Mouse (Mus musculus) CH12.LX (cell line): ENCODE measurements around the gene Bdh1. TPM values are rescaled to one million over a fixed set of nuclear protein-coding genes. Genes with fewer than 3 reads are reported as not detected.
"Not testable (repeated sequence)": the region's sequence is repeated elsewhere in the genome, so short reads cannot be mapped to it uniquely, and the experiment has no call there.

Experiments
- DNase-seq: peaks from one replicate; pipeline ENCODE4 v3.0.0-alpha.2; 2013; ENCODE audit errors: extremely low read depth
- H3K27ac ChIP-seq: 2 replicates; pipeline ENCODE4 v1.5.1; 2012; ENCODE audit warnings: low read depth, mild to moderate bottlenecking, control low read depth, moderate library complexity; ENCODE audit not compliant: insufficient read depth
- H3K27me3 ChIP-seq: replicated peaks from 2 replicates; pipeline ENCODE3; 2012; ENCODE audit warnings: inconsistent platforms
- H3K36me3 ChIP-seq, 2 experiments: replicated peaks in 1 of 2; 2 replicates each; pipeline versions ENCODE3 to v1.6.1; 2012; ENCODE audit warnings: inconsistent platforms in 1 of 2, low read length in 1 of 2, mild to moderate bottlenecking in 1 of 2, mixed read lengths in 1 of 2, moderate library complexity in 1 of 2; ENCODE audit not compliant: control insufficient read depth in 1 of 2, insufficient read depth in 1 of 2
- H3K4me1 ChIP-seq, 2 experiments: 2 replicates each; pipeline ENCODE4 v1.6.1; 2012; ENCODE audit warnings: inconsistent platforms in 1 of 2, moderate library complexity in 1 of 2; ENCODE audit not compliant: insufficient read depth in 2 of 2, control insufficient read depth in 1 of 2
- H3K4me2 ChIP-seq: 2 replicates; pipeline ENCODE4 v1.6.1; 2012; ENCODE audit warnings: low read depth, mild to moderate bottlenecking, control low read depth; ENCODE audit not compliant: poor library complexity, insufficient read depth, severe bottlenecking
- H3K4me3 ChIP-seq, 3 experiments: fragments of 150-350 bp in 1 of 3; sonication (generic) in 1 of 3; replicated peaks in 1 of 3; 2 replicates each; pipeline versions ENCODE3 to v1.5.1; 2011 to 2012; ENCODE audit warnings: low read depth in 2 of 3, low read length in 2 of 3, mild to moderate bottlenecking in 2 of 3, moderate library complexity in 2 of 3, control low read depth in 1 of 3, improper control_type of control experiment in 1 of 3, inconsistent platforms in 1 of 3, mixed read lengths in 1 of 3; ENCODE audit not compliant: poor library complexity in 1 of 3
- H3K79me2 ChIP-seq: replicated peaks from 2 replicates; pipeline ENCODE4 v1.6.1; 2012; ENCODE audit warnings: mild to moderate bottlenecking, moderate library complexity; ENCODE audit not compliant: control insufficient read depth, poor library complexity, insufficient read depth, severe bottlenecking; ENCODE audit errors: extremely low read depth
- H3K9ac ChIP-seq: 2 replicates; pipeline ENCODE4 v1.6.1; 2012; ENCODE audit warnings: low read depth, mild to moderate bottlenecking, control low read depth, moderate library complexity; ENCODE audit not compliant: insufficient read depth
- H3K9me3 ChIP-seq: replicated peaks from 2 replicates; pipeline ENCODE3; 2012; ENCODE audit warnings: low read length, inconsistent platforms, mixed read lengths
- BHLHE40 ChIP-seq: IDR thresholded peaks from 2 replicates; pipeline ENCODE4 v1.6.1; 2011; ENCODE audit warnings: mild to moderate bottlenecking, low read depth, low read length, improper control_type of control experiment
- MAFK ChIP-seq: IDR thresholded peaks from 2 replicates; pipeline ENCODE4 v1.6.1; 2011; ENCODE audit warnings: low read length, improper control_type of control experiment; ENCODE audit not compliant: insufficient replicate concordance
- MXI1 ChIP-seq: IDR thresholded peaks from 2 replicates; pipeline ENCODE4 v1.6.1; 2011; ENCODE audit warnings: mild to moderate bottlenecking, low read depth, low read length, improper control_type of control experiment
- NELFE ChIP-seq: IDR thresholded peaks from 2 replicates; pipeline ENCODE4 v1.6.1; 2011; ENCODE audit warnings: low read depth, low read length, improper control_type of control experiment
- POLR2A ChIP-seq: IDR thresholded peaks from 2 replicates; pipeline ENCODE4 v1.6.1; 2011; ENCODE audit warnings: low read depth, mild to moderate bottlenecking, improper control_type of control experiment, low read length
- UBTF ChIP-seq: IDR thresholded peaks from 2 replicates; pipeline ENCODE4 v1.6.1; 2012; ENCODE audit warnings: low read depth, mild to moderate bottlenecking, inconsistent platforms, low read length, improper control_type of control experiment, moderate library complexity
- ZMIZ1 ChIP-seq: IDR thresholded peaks from 2 replicates; pipeline ENCODE4 v1.6.1; 2012; ENCODE audit warnings: low read depth, mild to moderate bottlenecking, inconsistent platforms, low read length, improper control_type of control experiment
- dilution Hi-C: fragments of 300-500 bp; cut with MboI; formaldehyde crosslinking; loops from 2 replicates; pipeline ENCODE4 v1.14.3; 2020; ENCODE audit warnings: low sequenced_read_pairs; ENCODE audit not compliant: extremely low pct_unique_long_range_greater_than_20kb, extremely low pct_ligation_motif_present
- in situ Hi-C: fragments of 300-500 bp; cut with MboI; formaldehyde crosslinking; loops from 3 replicates; pipeline ENCODE4 v1.14.3; 2019; ENCODE audit warnings: low sequenced_read_pairs, low pct_ligation_motif_present, low pct_unique_long_range_greater_than_20kb, mixed read lengths
- polyA plus RNA-seq: library from polyadenylated mRNA; unstranded; fragments of >175 nt; gene quantifications from 2 replicates; pipeline ENCODE4 v1.2.1, GENCODE M21; 2012; ENCODE audit warnings: low read depth; ENCODE audit not compliant: insufficient read length
- total RNA-seq, 2 experiments: library from RNA; depleted of rRNA; stranded (reverse); fragments of 300-350 nt in 1 of 2; fragments of >200 nt in 1 of 2; gene quantifications; 2 replicates each; pipeline ENCODE4 v1.2.3; 2012 to 2014

The Bdh1 gene
- total RNA-seq (2012; rRNA removed) = 37.9 and 44.4 TPM in 2 replicates
- total RNA-seq (2014; rRNA removed) = 48.9 and 54.3 TPM in 2 replicates
- 110 and 117 TPM in 2 replicates for polyA plus RNA-seq

DNA sequence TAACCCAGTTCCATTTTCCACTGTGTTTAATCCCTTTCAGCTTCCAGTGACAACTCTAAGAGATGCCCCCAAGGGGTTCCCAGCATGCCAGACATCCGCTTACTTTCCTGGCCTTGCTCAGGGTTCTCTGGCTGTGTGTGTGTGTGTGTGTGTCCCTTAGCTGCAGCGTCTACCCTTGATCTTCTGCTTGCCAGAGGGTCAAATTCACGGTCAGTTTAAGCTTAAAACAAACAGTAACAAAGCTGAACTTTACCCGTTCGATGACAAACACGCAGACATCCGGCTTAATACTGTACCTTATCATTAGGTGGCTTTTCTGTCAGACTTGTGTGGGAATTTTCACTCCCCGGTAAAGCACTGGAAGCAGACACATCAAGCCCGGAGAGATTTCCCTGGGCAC, at the start of gene Bdh1:
Gene Bdh1, plus strand, starts transcription at position 281 of the 400 bp plus-strand sequence.
- Histone ChIP-seq H3K9me3 (no peaks in the 10 kb centered on the region), H3K27ac (no peak within 1 kb of the TSS)
- TF ChIP-seq MAFK = no peak
- no peak for TF ChIP-seq POLR2A
- no peak for TF ChIP-seq UBTF
- no peak for TF ChIP-seq NELFE
- TF ChIP-seq ZMIZ1 = no peak
- TF ChIP-seq MXI1 = no peak
- no peak for TF ChIP-seq BHLHE40

DNA sequence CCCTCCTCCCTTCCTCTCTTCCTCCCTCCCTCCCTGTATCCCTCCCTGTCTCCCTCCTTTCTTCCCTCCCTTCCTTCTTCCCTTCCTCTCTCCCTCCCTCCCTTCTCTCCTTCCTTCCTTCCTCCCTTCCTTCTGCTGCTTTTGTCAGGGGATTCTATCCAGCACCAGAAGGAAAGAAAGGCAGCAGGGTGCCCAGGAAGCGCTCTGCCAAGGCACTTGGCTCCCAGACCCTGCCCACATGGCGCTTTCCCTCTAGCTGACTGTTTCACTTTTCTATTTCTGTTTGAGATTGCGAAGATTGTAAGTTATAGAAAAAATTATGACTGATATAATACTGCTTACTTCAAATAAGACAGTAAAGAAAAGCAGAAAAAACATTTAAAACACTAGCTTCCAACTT, 49.8 kb upstream of the Bdh1 start:
- H3K27ac ChIP-seq, H3K4me1 ChIP-seq, DNase-seq, H3K36me3 ChIP-seq, H3K27me3 ChIP-seq, H3K9ac ChIP-seq, H3K4me2 ChIP-seq, dilution Hi-C loops, H3K9me3 ChIP-seq, H3K79me2 ChIP-seq, H3K4me3 ChIP-seq: not testable (repeated sequence)
- in situ Hi-C loops = loop anchor here (25.0 kb wide), 1 partner anchor 1110 kb away; the partner anchor contains the start of gene Cpn2

More for the DNA sequence above, at the start of gene Bdh1:
- Histone ChIP-seq H3K4me1 (peaks cover 12 to 27% of the 10 kb centered on the region in 2 experiments), H3K36me3 (peaks cover 0 to 20% of the 10 kb centered on the region in 2 experiments), H3K27me3 (no peaks in the 10 kb centered on the region), H3K4me2 (no peak within 1 kb of the TSS), H3K4me3 (no peak within 1 kb of the TSS), H3K79me2 (no peaks in the 10 kb centered on the region), H3K9ac (no peak within 1 kb of the TSS)
- in situ Hi-C loops = loop anchor here (10.0 kb wide), 1 partner anchor 137 kb away; no protein-coding TSS in a partner anchor
- DNase-seq = no peak
- dilution Hi-C loops = no loop called here

DNA sequence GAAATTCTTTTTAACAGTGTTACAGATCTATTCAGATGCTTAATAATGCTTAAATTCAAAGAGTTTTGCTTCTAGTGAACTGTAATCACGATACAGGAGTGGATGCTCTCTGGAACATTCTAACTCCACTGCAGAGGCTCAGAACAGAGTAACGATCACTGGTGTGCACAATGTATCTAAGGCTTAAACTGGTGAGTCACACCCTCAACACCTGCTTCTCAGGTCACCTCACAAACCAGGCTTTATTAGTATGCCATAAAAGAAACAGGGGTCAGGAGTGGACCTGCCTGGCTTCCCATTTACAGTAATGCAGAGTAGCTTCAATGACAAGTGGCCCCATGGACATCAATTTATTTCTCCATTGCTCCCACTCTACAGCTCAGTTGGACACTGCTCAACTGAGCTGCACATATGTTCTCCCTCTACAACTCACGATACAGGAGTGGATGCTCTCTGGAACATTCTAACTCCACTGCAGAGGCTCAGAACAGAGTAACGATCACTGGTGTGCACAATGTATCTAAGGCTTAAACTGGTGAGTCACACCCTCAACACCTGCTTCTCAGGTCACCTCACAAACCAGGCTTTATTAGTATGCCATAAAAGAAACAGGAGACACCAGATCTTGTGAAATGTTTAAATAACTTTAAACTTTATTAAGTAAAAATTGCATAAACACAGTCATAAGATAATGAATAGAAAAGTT, 46.0 kb upstream of the Bdh1 start:
- H3K27me3 ChIP-seq, in situ Hi-C loops, dilution Hi-C loops: not testable (repeated sequence)

DNA sequence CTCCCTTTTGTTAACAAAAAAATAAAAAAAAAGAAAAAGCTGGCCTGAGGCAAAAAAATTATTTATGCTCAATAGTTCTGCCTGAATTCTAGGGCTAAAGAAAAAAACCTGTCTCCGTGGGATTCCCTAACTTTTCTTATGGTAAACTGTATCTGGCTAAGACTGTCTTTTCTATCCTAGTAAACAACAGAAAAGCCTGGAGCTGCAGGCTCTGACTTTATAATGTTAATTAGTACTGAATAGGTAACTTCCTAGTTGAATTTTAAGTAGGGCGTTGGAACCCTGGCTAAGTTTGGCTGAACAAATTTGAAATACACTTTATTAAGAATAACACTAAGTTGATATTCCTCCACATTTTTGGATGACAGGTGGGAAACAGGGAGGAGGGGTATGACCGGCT, 33.8 kb upstream of the Bdh1 start:
- H3K4me3 ChIP-seq, dilution Hi-C loops, DNase-seq, H3K4me2 ChIP-seq, H3K27ac ChIP-seq, H3K79me2 ChIP-seq, in situ Hi-C loops, H3K27me3 ChIP-seq, H3K36me3 ChIP-seq, H3K9ac ChIP-seq, H3K9me3 ChIP-seq, H3K4me1 ChIP-seq: not testable (repeated sequence)

More for the DNA sequence above, 46.0 kb upstream of the Bdh1 start:
- H3K79me2 ChIP-seq, H3K36me3 ChIP-seq, H3K9me3 ChIP-seq, H3K9ac ChIP-seq, H3K4me1 ChIP-seq, DNase-seq, H3K27ac ChIP-seq, H3K4me2 ChIP-seq, H3K4me3 ChIP-seq: not testable (repeated sequence)
